Mouse (Mus musculus) CH12.LX (cell line): ENCODE measurements around the gene Cd151. TPM values are rescaled to one million over a fixed set of nuclear protein-coding genes. Genes with fewer than 3 reads are reported as not detected.
A peak's percentile ranks its signal among the peaks of the same experiment; 100 is the strongest.

Source experiments
- DNase-seq: peaks from one replicate; pipeline ENCODE4 v3.0.0-alpha.2; 2013; ENCODE audit errors: extremely low read depth
- H3K27ac ChIP-seq: 2 replicates; pipeline ENCODE4 v1.5.1; 2012; ENCODE audit warnings: low read depth, mild to moderate bottlenecking, control low read depth, moderate library complexity; ENCODE audit not compliant: insufficient read depth
- H3K27me3 ChIP-seq: replicated peaks from 2 replicates; pipeline ENCODE3; 2012; ENCODE audit warnings: inconsistent platforms
- H3K36me3 ChIP-seq, 2 experiments: replicated peaks in 1 of 2; 2 replicates each; pipeline versions ENCODE3 to v1.6.1; 2012; ENCODE audit warnings: inconsistent platforms in 1 of 2, low read length in 1 of 2, mild to moderate bottlenecking in 1 of 2, mixed read lengths in 1 of 2, moderate library complexity in 1 of 2; ENCODE audit not compliant: control insufficient read depth in 1 of 2, insufficient read depth in 1 of 2
- H3K4me1 ChIP-seq, 2 experiments: 2 replicates each; pipeline ENCODE4 v1.6.1; 2012; ENCODE audit warnings: inconsistent platforms in 1 of 2, moderate library complexity in 1 of 2; ENCODE audit not compliant: insufficient read depth in 2 of 2, control insufficient read depth in 1 of 2
- H3K4me2 ChIP-seq: 2 replicates; pipeline ENCODE4 v1.6.1; 2012; ENCODE audit warnings: low read depth, mild to moderate bottlenecking, control low read depth; ENCODE audit not compliant: poor library complexity, insufficient read depth, severe bottlenecking
- H3K4me3 ChIP-seq, 3 experiments: fragments of 150-350 bp in 1 of 3; sonication (generic) in 1 of 3; replicated peaks in 1 of 3; 2 replicates each; pipeline versions ENCODE3 to v1.5.1; 2011 to 2012; ENCODE audit warnings: low read depth in 2 of 3, low read length in 2 of 3, mild to moderate bottlenecking in 2 of 3, moderate library complexity in 2 of 3, control low read depth in 1 of 3, improper control_type of control experiment in 1 of 3, inconsistent platforms in 1 of 3, mixed read lengths in 1 of 3; ENCODE audit not compliant: poor library complexity in 1 of 3
- H3K79me2 ChIP-seq: replicated peaks from 2 replicates; pipeline ENCODE4 v1.6.1; 2012; ENCODE audit warnings: mild to moderate bottlenecking, moderate library complexity; ENCODE audit not compliant: control insufficient read depth, poor library complexity, insufficient read depth, severe bottlenecking; ENCODE audit errors: extremely low read depth
- H3K9ac ChIP-seq: 2 replicates; pipeline ENCODE4 v1.6.1; 2012; ENCODE audit warnings: low read depth, mild to moderate bottlenecking, control low read depth, moderate library complexity; ENCODE audit not compliant: insufficient read depth
- H3K9me3 ChIP-seq: replicated peaks from 2 replicates; pipeline ENCODE3; 2012; ENCODE audit warnings: low read length, inconsistent platforms, mixed read lengths
- CHD2 ChIP-seq: IDR thresholded peaks from 2 replicates; pipeline ENCODE4 v1.6.1; 2011; ENCODE audit warnings: low read length, improper control_type of control experiment
- E2F4 ChIP-seq: IDR thresholded peaks from 2 replicates; pipeline ENCODE4 v1.6.1; 2011; ENCODE audit warnings: low read depth, low read length, improper control_type of control experiment; ENCODE audit not compliant: insufficient replicate concordance
- HCFC1 ChIP-seq: IDR thresholded peaks from 2 replicates; pipeline ENCODE4 v1.6.1; 2012; ENCODE audit warnings: low read depth, mild to moderate bottlenecking, inconsistent platforms, low read length, improper control_type of control experiment
- IRF4 ChIP-seq: IDR thresholded peaks from 2 replicates; pipeline ENCODE4 v1.6.1; 2014; ENCODE audit warnings: low read depth, mild to moderate bottlenecking, inconsistent platforms, low read length, improper control_type of control experiment
- JUND ChIP-seq: conservative IDR thresholded peaks from 2 replicates; pipeline ENCODE4 v1.6.1; 2011; ENCODE audit warnings: low read depth, low read length, improper control_type of control experiment
- MAX ChIP-seq: IDR thresholded peaks from 2 replicates; pipeline ENCODE4 v1.6.1; 2011; ENCODE audit warnings: low read length, improper control_type of control experiment
- MXI1 ChIP-seq: IDR thresholded peaks from 2 replicates; pipeline ENCODE4 v1.6.1; 2011; ENCODE audit warnings: mild to moderate bottlenecking, low read depth, low read length, improper control_type of control experiment
- MYC ChIP-seq: IDR thresholded peaks from 2 replicates; pipeline ENCODE4 v1.6.1; 2011; ENCODE audit warnings: low read depth, mild to moderate bottlenecking, improper control_type of control experiment, low read length
- RCOR1 ChIP-seq: conservative IDR thresholded peaks from 2 replicates; pipeline ENCODE4 v1.6.1; 2012; ENCODE audit warnings: low read depth, mild to moderate bottlenecking, inconsistent platforms, low read length, improper control_type of control experiment
- SIN3A ChIP-seq: IDR thresholded peaks from 2 replicates; pipeline ENCODE4 v1.6.1; 2012; ENCODE audit warnings: low read length, improper control_type of control experiment, inconsistent platforms
- TBP ChIP-seq: conservative IDR thresholded peaks from 2 replicates; pipeline ENCODE4 v1.6.1; 2011; ENCODE audit warnings: low read depth, low read length, improper control_type of control experiment
- TCF12 ChIP-seq: IDR thresholded peaks from 2 replicates; pipeline ENCODE4 v1.6.1; 2014; ENCODE audit warnings: low read depth, mild to moderate bottlenecking, inconsistent platforms, low read length, improper control_type of control experiment
- USF1 ChIP-seq: IDR thresholded peaks from 2 replicates; pipeline ENCODE4 v1.6.1; 2014; ENCODE audit warnings: low read depth, mild to moderate bottlenecking, inconsistent platforms, low read length, improper control_type of control experiment
- dilution Hi-C: fragments of 300-500 bp; cut with MboI; formaldehyde crosslinking; loops from 2 replicates; pipeline ENCODE4 v1.14.3; 2020; ENCODE audit warnings: low sequenced_read_pairs; ENCODE audit not compliant: extremely low pct_unique_long_range_greater_than_20kb, extremely low pct_ligation_motif_present
- in situ Hi-C: fragments of 300-500 bp; cut with MboI; formaldehyde crosslinking; loops from 3 replicates; pipeline ENCODE4 v1.14.3; 2019; ENCODE audit warnings: low sequenced_read_pairs, low pct_ligation_motif_present, low pct_unique_long_range_greater_than_20kb, mixed read lengths
- polyA plus RNA-seq: library from polyadenylated mRNA; unstranded; fragments of >175 nt; gene quantifications from 2 replicates; pipeline ENCODE4 v1.2.1, GENCODE M21; 2012; ENCODE audit warnings: low read depth; ENCODE audit not compliant: insufficient read length
- total RNA-seq, 2 experiments: library from RNA; depleted of rRNA; stranded (reverse); fragments of 300-350 nt in 1 of 2; fragments of >200 nt in 1 of 2; gene quantifications; 2 replicates each; pipeline ENCODE4 v1.2.3; 2012 to 2014

Cd151 gene
- total and polyA plus RNA-seq, 3 experiments: 10.6 to 21.1 (median 14.9) TPM

- H3K4me3 ChIP-seq: peak overlapping the region; percentile 67 to 84 (median 79)
- H3K36me3 ChIP-seq: peaks cover 19 to 28% of the 10 kb centered on the region in 2 experiments
- H3K79me2 ChIP-seq: no peaks in the 10 kb centered on the region
- dilution Hi-C loops (no loop called here), in situ Hi-C loops (no loop called here)
- no peaks in the 10 kb centered on the region for H3K9me3 ChIP-seq
- H3K27me3 ChIP-seq: no peaks in the 10 kb centered on the region
- peak overlapping the region; percentile 66; the same call in 1 of the 2 replicates for H3K9ac ChIP-seq
- peak overlapping the region; percentile 44 for H3K4me2 ChIP-seq
- H3K27ac ChIP-seq: peak overlapping the region; percentile 29; the same call in 1 of the 2 replicates
- TF ChIP-seq MAX: no peak
- no peak for TF ChIP-seq E2F4
- no peak for TF ChIP-seq IRF4
- no peak for TF ChIP-seq USF1
- no peak for TF ChIP-seq JUND
- no peak for DNase-seq
- H3K4me1 ChIP-seq: peaks cover 26 to 51% of the 10 kb centered on the region in 2 experiments
Measured at GRCm38 (mm10) chr7:141466607-141467148, 514 bp upstream of the Cd151 start.

- Histone ChIP-seq H3K79me2 (peaks cover 5% of the 10 kb centered on the region; the same call in 1 of the 2 replicates), H3K27ac (peak overlapping the region; percentile 48), H3K27me3 (no peaks in the 10 kb centered on the region), H3K9ac (peak overlapping the region; percentile 28), H3K36me3 (peaks cover 27 to 40% of the 10 kb centered on the region in 2 experiments), H3K4me1 (peaks cover 26 to 51% of the 10 kb centered on the region in 2 experiments), H3K4me3 (peak overlapping the region; percentile 67 to 84 (median 79)), H3K4me2 (peak overlapping the region; percentile 97), H3K9me3 (no peaks in the 10 kb centered on the region)
- no peak for TF ChIP-seq CHD2
- no peak for TF ChIP-seq MYC
- TF ChIP-seq RCOR1: no peak
- no peak for TF ChIP-seq TBP
- TF ChIP-seq HCFC1: no peak
- no peak for TF ChIP-seq USF1
- no peak; the same call in 1 of the 2 replicates for TF ChIP-seq SIN3A
- TF ChIP-seq JUND: no peak
- no peak for TF ChIP-seq TCF12
- no peak; the same call in 1 of the 2 replicates for TF ChIP-seq MXI1
- no peak for DNase-seq
- dilution Hi-C loops (no loop called here), in situ Hi-C loops (no loop called here)
Measured at GRCm38 (mm10) chr7:141468164-141468521, 951 bp downstream of the Cd151 start.
